Mouse (Mus musculus) macrophage (primary cell): Measurements from ENCODE around the gene Epha4. TPM values are rescaled to one million over a fixed set of nuclear protein-coding genes. Genes with fewer than 3 reads are reported as not detected.

ENCODE experiments used
- H3K27ac ChIP-seq: fragments of 350-480 bp; formaldehyde crosslinking; 2 replicates; pipeline ENCODE4 v1.9.0; 2021
- H3K36me3 ChIP-seq: fragments of 350-480 bp; formaldehyde crosslinking; 2 replicates; pipeline ENCODE4 v1.9.0; 2021; ENCODE audit errors: inconsistent target
- H3K4me3 ChIP-seq: fragments of 350-480 bp; formaldehyde crosslinking; 2 replicates; pipeline ENCODE4 v1.9.0; 2021; ENCODE audit errors: inconsistent target
- H3K79me2 ChIP-seq: fragments of 350-480 bp; formaldehyde crosslinking; 2 replicates; pipeline ENCODE4 v1.9.0; 2021; ENCODE audit errors: inconsistent target
- WGBS: methylation state at CpG from one replicate; pipeline ENCODE4 v1.1.7; 2026; ENCODE audit warnings: inconsistent platforms; ENCODE audit not compliant: missing documents; 5-methylcytosine and 5-hydroxymethylcytosine counted together
- polyA plus RNA-seq: library from polyadenylated mRNA; stranded (reverse); fragments of 250-400 nt; gene quantifications from 3 replicates; pipeline ENCODE4 v1.2.4, GENCODE M21; 2018; ENCODE audit warnings: inconsistent platforms

Epha4 gene
- polyA plus RNA-seq, 1 experiment from 2014 or later, result not detected

- H3K79me2 ChIP-seq, result no peaks in the 10 kb centered on the region
- no peak overlapping the region for H3K4me3 ChIP-seq
- 83% methylated on average over 6 of the region's 6 CpGs for WGBS
- H3K36me3 ChIP-seq, result no peaks in the 10 kb centered on the region
- no peak overlapping the region for H3K27ac ChIP-seq
Measured at GRCm38 (mm10) chr1:77338346-77338745, 176.5 kb downstream of the Epha4 start.

- no peaks in the 10 kb centered on the region for H3K79me2 ChIP-seq
- WGBS, result 82% methylated on average over 7 of the region's 7 CpGs
- H3K27ac ChIP-seq, result no peak overlapping the region
- H3K36me3 ChIP-seq, result no peaks in the 10 kb centered on the region
- no peak overlapping the region for H3K4me3 ChIP-seq
Measured at GRCm38 (mm10) chr1:77336937-77337336, 178.0 kb downstream of the Epha4 start.

- Histone ChIP-seq H3K79me2 (no peaks in the 10 kb centered on the region), H3K36me3 (no peaks in the 10 kb centered on the region), H3K27ac (no peak overlapping the region), H3K4me3 (no peak overlapping the region)
- WGBS, result 94% methylated on average over 4 of the region's 4 CpGs
Measured at GRCm38 (mm10) chr1:77318597-77319127, 196.2 kb downstream of the Epha4 start.
